ENCODE assay signal across 9 mouse cellular contexts in genomic region chr16:35984471-35984870, GRCm38 (mm10). TPM values are rescaled to one million over a fixed set of nuclear protein-coding genes. Genes with fewer than 3 reads are reported as not detected.
DNase-seq lines count a peak whose midpoint lies in the region; ATAC-seq and TF ChIP-seq lines count a peak whose summit lies in the region.
"Had no signal": no experiment of that assay in that cellular context is flagged by ENCODE, and none has a peak within 500 bp of the region (broad histone marks: within the 10 kb centered on the region; RNA-seq: fewer than 3 reads in every experiment).

No protein-coding gene starts in this region.

- no peaks in the 10 kb centered on the region for H3K4me1 ChIP-seq in ES-E14 (ENCODE audit: control insufficient read depth in 2 of 2, insufficient read depth in 2 of 2, low read length in 2 of 2, poor library complexity in 1 of 2)
- 0 out of 2 replicates have a peak, but pooled peaks cover 3% of the 10 kb centered on the region for H3K4me1 ChIP-seq in forebrain, postnatal 0 days (ENCODE audit: insufficient read depth)

- H3K27ac ChIP-seq in ES-E14 (ENCODE audit: insufficient read depth, low read depth, low read length, poor library complexity, severe bottlenecking): no peak overlapping the region
- no peak overlapping the region for H3K27ac ChIP-seq in forebrain, postnatal 0 days (ENCODE audit: low read depth, low read length)
- H3K27ac ChIP-seq in macrophage: peak overlapping the region; percentile 29; the same call in 1 of the 2 replicates

- no peak for TF ChIP-seq CTCF in forebrain, postnatal 0 days (IDR thresholded peaks at IDR 0.05; ENCODE audit: low read depth)

- peaks cover 56% of the 10 kb centered on the region for H3K79me2 ChIP-seq in macrophage (ENCODE audit: inconsistent target)

- peak; percentile 77 for DNase-seq in heart, adult 11 months
- DNase-seq in heart, postnatal 25 days (ENCODE audit: low spot score): no peak
- DNase-seq in ES-E14 (ENCODE audit: low read depth, low spot score): no peak
- DNase-seq in forebrain, postnatal 0 days: no peak
- no peak for DNase-seq in left cerebral cortex, adult 11 months (ENCODE audit: low spot score)
- DNase-seq in thymus, postnatal 25 days: no peak
- no peak for DNase-seq in frontal cortex, postnatal 25 days (ENCODE audit: low spot score in 2 of 2)

- no peaks in the 10 kb centered on the region for H3K27me3 ChIP-seq in forebrain, postnatal 0 days (ENCODE audit: insufficient read depth, low read length)
- H3K27me3 ChIP-seq: Patski had no signal

- no peak for ATAC-seq in forebrain, postnatal 0 days

- H3K9me3 ChIP-seq in ES-E14 (ENCODE audit: control insufficient read depth, insufficient read depth, low read depth, low read length): no peaks in the 10 kb centered on the region
- no peaks in the 10 kb centered on the region for H3K9me3 ChIP-seq in forebrain, postnatal 0 days (ENCODE audit: low read length)

- peak overlapping the region; percentile 64 for H3K4me2 ChIP-seq in forebrain, postnatal 0 days (ENCODE audit: low read depth)

- H3K4me3 ChIP-seq in ES-E14 (ENCODE audit: insufficient read depth in 1 of 2, low read depth in 1 of 2, low read length in 2 of 2, poor library complexity in 1 of 2, severe bottlenecking in 1 of 2): peak overlapping the region; percentile 89 to 93
- no peak overlapping the region for H3K4me3 ChIP-seq in forebrain, postnatal 0 days (ENCODE audit: low read depth, low read length)
- H3K4me3 ChIP-seq in macrophage (ENCODE audit: inconsistent target): peak overlapping the region; percentile 63

- in situ Hi-C loops in ES-E14 (cut with MboI; ENCODE audit: low sequenced_read_pairs in 2 of 2, unreplicated experiment in 2 of 2): no loop called here

- intact Hi-C loops in heart, postnatal 25 days (cut with DNase I): loop anchor here (5.0 kb wide), 1 partner anchor 47 kb away; the partner anchor contains the start of genes Dtx3l and Parp9

- H3K36me3 ChIP-seq in ES-E14 (ENCODE audit: control insufficient read depth, insufficient read depth, low read length, poor library complexity, severe bottlenecking): no peaks in the 10 kb centered on the region
- H3K36me3 ChIP-seq in forebrain, postnatal 0 days (ENCODE audit: insufficient read depth): no peaks in the 10 kb centered on the region
- H3K36me3 ChIP-seq in macrophage (ENCODE audit: inconsistent target): no peaks in the 10 kb centered on the region

- H3K9ac ChIP-seq in ES-E14 (ENCODE audit: insufficient read depth, low read depth, low read length, poor library complexity, severe bottlenecking): peak overlapping the region; percentile 96; the same call in 1 of the 2 replicates
- H3K9ac ChIP-seq in forebrain, postnatal 0 days: no peak overlapping the region

- WGBS in forebrain, postnatal 0 days: 56% methylated on average over 3 of the region's 3 CpGs
- 48% methylated on average over 3 of the region's 3 CpGs for WGBS in macrophage (ENCODE audit: missing documents)

TF ChIP-seq in ES-E14, 5 proteins besides CTCF, POLR2A, EP300 and RAD21:
- no peak for TF ChIP-seq HCFC1 (IDR thresholded peaks at IDR 0.05; ENCODE audit: borderline replicate concordance, insufficient read depth, low read length)
- TF ChIP-seq CHD2 (IDR thresholded peaks at IDR 0.05; ENCODE audit: low read depth, low read length): no peak
- TF ChIP-seq ZNF384 (IDR thresholded peaks at IDR 0.05; ENCODE audit: low read depth, low read length): no peak
- TF ChIP-seq MAFK (IDR thresholded peaks at IDR 0.05; ENCODE audit: insufficient read depth, low read depth, low read length): no peak
- no peak for TF ChIP-seq ZC3H11A (IDR thresholded peaks at IDR 0.05; ENCODE audit: borderline replicate concordance, low read depth, low read length)
TF ChIP-seq in ES-E14: peak in this region for 0.

RNA-seq across cellular contexts. Expression of gene Kpna1, which starts 5.9 kb away (rescaled TPM):
- 100 to 1,000 TPM; 112 TPM for total RNA-seq in heart, postnatal 25 days (2021)
- total RNA-seq in ES-E14 (2012; rRNA removed): 34.4 and 43.0 TPM in 2 replicates
- 83.2 and 97.1 TPM in 2 replicates for total RNA-seq in forebrain, postnatal 0 days (2014; rRNA removed)
- polyA plus RNA-seq in forebrain, postnatal 0 days (2015; fragmentation: Nextera tagmentation; extraction: Ambion mirVana): 51.0 and 59.7 TPM in 2 replicates
- 10 to 100 TPM; 21.4 to 84.2 (median 41.3) TPM for total RNA-seq in macrophage (2018; cell fraction: chromatin; rRNA removed)
- total RNA-seq in macrophage (2018; cell fraction: cytosol; rRNA removed): 10 to 100 TPM; 20.0 to 39.7 (median 30.1) TPM
- total RNA-seq in macrophage (2018; cell fraction: nucleus; rRNA removed): 10 to 100 TPM; 19.6 to 66.9 (median 33.0) TPM
- polyA plus RNA-seq in macrophage (2018): 25.3 to 44.8 TPM (median 28.5 TPM) in 3 replicates

RNA-seq across cellular contexts. Expression of gene Dtx3l, which starts 45.5 kb away (rescaled TPM):
- 10 to 100 TPM in 1 of 2 experiments, 1 to 10 TPM in 1; 9.4 to 10.0 TPM for total RNA-seq in heart, postnatal 25 days (2021)
- 3.2 and 3.8 TPM in 2 replicates for total RNA-seq in ES-E14 (2012; rRNA removed)
- total RNA-seq in forebrain, postnatal 0 days (2014; rRNA removed): 1.2 and 2.3 TPM in 2 replicates
- 1.1 TPM in 2 replicates for polyA plus RNA-seq in forebrain, postnatal 0 days (2015; fragmentation: Nextera tagmentation; extraction: Ambion mirVana)
- total RNA-seq in macrophage (2018; cell fraction: chromatin; rRNA removed): 100 to 1,000 TPM in 15 of 26 experiments, 10 to 100 TPM in 11; 21.3 to 323 (median 132) TPM
- total RNA-seq in macrophage (2018; cell fraction: cytosol; rRNA removed): 100 to 1,000 TPM in 20 of 26 experiments, 10 to 100 TPM in 6; 81.5 to 299 (median 201) TPM
- 100 to 1,000 TPM in 16 of 26 experiments, 10 to 100 TPM in 10; 45.5 to 305 (median 229) TPM for total RNA-seq in macrophage (2018; cell fraction: nucleus; rRNA removed)
- 42.5 to 99.4 TPM (median 48.3 TPM) in 3 replicates for polyA plus RNA-seq in macrophage (2018)

RNA-seq across cellular contexts. Expression of gene Parp9, which starts 46.2 kb away (rescaled TPM):
- 10 to 100 TPM in 1 of 2 experiments, 1 to 10 TPM in 1; 9.9 to 11.5 TPM for total RNA-seq in heart, postnatal 25 days (2021)
- 4.8 and 7.3 TPM in 2 replicates for total RNA-seq in ES-E14 (2012; rRNA removed)
- 3.3 and 5.1 TPM in 2 replicates for total RNA-seq in forebrain, postnatal 0 days (2014; rRNA removed)
- 2.3 and 3.2 TPM in 2 replicates for polyA plus RNA-seq in forebrain, postnatal 0 days (2015; fragmentation: Nextera tagmentation; extraction: Ambion mirVana)
- total RNA-seq in macrophage (2018; cell fraction: chromatin; rRNA removed): 100 to 1,000 TPM; 130 to 963 (median 401) TPM
- total RNA-seq in macrophage (2018; cell fraction: cytosol; rRNA removed): 100 to 1,000 TPM in 14 of 26 experiments, 10 to 100 TPM in 12; 66.6 to 228 (median 159) TPM
- 100 to 1,000 TPM; 109 to 784 (median 320) TPM for total RNA-seq in macrophage (2018; cell fraction: nucleus; rRNA removed)
- polyA plus RNA-seq in macrophage (2018): 50.3 to 109 TPM (median 52.0 TPM) in 3 replicates

RNA-seq across cellular contexts. Expression of gene Wdr5b, which starts 56.5 kb away (rescaled TPM):
- 1 to 10 TPM; 2.6 to 2.9 TPM for total RNA-seq in heart, postnatal 25 days (2021)
- 3.3 and 4.2 TPM in 2 replicates for total RNA-seq in ES-E14 (2012; rRNA removed)
- total RNA-seq in forebrain, postnatal 0 days (2014; rRNA removed): 8.8 and 12.2 TPM in 2 replicates
- polyA plus RNA-seq in forebrain, postnatal 0 days (2015; fragmentation: Nextera tagmentation; extraction: Ambion mirVana): 5.0 and 6.8 TPM in 2 replicates
- 10 to 100 TPM in 8 of 26 experiments, 1 to 10 TPM in 16, under 1 TPM in 2; 0.69 to 22.3 (median 6.3) TPM for total RNA-seq in macrophage (2018; cell fraction: chromatin; rRNA removed)
- 1 to 10 TPM in 20 of 26 experiments, under 1 TPM in 6; 0.42 to 5.5 (median 2.1) TPM for total RNA-seq in macrophage (2018; cell fraction: cytosol; rRNA removed)
- total RNA-seq in macrophage (2018; cell fraction: nucleus; rRNA removed): 10 to 100 TPM in 8 of 26 experiments, 1 to 10 TPM in 17, under 1 TPM in 1; 0.78 to 28.0 (median 6.3) TPM
- 2.9 to 4.5 TPM (median 3.9 TPM) in 3 replicates for polyA plus RNA-seq in macrophage (2018)
